Mouse (Mus musculus) midbrain, embryonic 13.5 days (tissue): ENCODE measurements at regions not wholly inside any gene's neighbourhood (a gene's known extent, or its start where the extent isn't known, plus 50 kb on each side); places are given as distances from the start of the nearest gene placed in this dataset.

Experiments used
- ATAC-seq: fragments of 200-750 bp; cut with Nextera tagmentation; 2 replicates; pipeline ENCODE4 v1.8.0; 2017; ENCODE audit warnings: mild to moderate bottlenecking, moderate TSS enrichment, moderate library complexity
- H3K27ac ChIP-seq: fragments of 300-500 bp; sonication (generic); 2 replicates; pipeline ENCODE4 v1.5.1; 2015; ENCODE audit warnings: inconsistent platforms, mild to moderate bottlenecking, moderate library complexity
- H3K27me3 ChIP-seq: fragments of 300-500 bp; sonication (generic); 2 replicates; pipeline ENCODE4 v1.6.1; 2015; ENCODE audit warnings: mild to moderate bottlenecking, inconsistent platforms
- H3K36me3 ChIP-seq: fragments of 300-500 bp; sonication (generic); 2 replicates; pipeline ENCODE4 v1.6.1; 2015; ENCODE audit warnings: mild to moderate bottlenecking, inconsistent platforms
- H3K4me1 ChIP-seq: fragments of 300-500 bp; sonication (generic); replicated peaks from 2 replicates; pipeline ENCODE4 v1.6.1; 2015; ENCODE audit warnings: inconsistent platforms
- H3K4me2 ChIP-seq: fragments of 300-500 bp; sonication (generic); replicated peaks from 2 replicates; pipeline ENCODE4 v1.6.1; 2015; ENCODE audit warnings: moderate library complexity, mild to moderate bottlenecking, inconsistent platforms
- H3K4me3 ChIP-seq: fragments of 300-500 bp; sonication (generic); replicated peaks from 2 replicates; pipeline ENCODE4 v1.5.1; 2015; ENCODE audit warnings: mild to moderate bottlenecking, inconsistent platforms
- H3K9ac ChIP-seq: fragments of 300-500 bp; sonication (generic); replicated peaks from 2 replicates; pipeline ENCODE4 v1.6.1; 2015; ENCODE audit warnings: mild to moderate bottlenecking, inconsistent platforms
- H3K9me3 ChIP-seq: fragments of 300-500 bp; sonication (generic); 2 replicates; pipeline ENCODE4 v1.6.1; 2016; ENCODE audit warnings: mild to moderate bottlenecking, inconsistent platforms
- WGBS: fragments of 180-500 bp; shearing (Covaris S2); methylation state at CpG from one replicate; pipeline ENCODE4 v1.1.7; 2015; 5-methylcytosine and 5-hydroxymethylcytosine counted together

GRCm38 (mm10) chr8:35915878-35916518 is 150.4 kb downstream of the Gm19410 start:
- Histone ChIP-seq H3K36me3 (no peaks in the 10 kb centered on the region), H3K4me1 (peaks cover 6% of the 10 kb centered on the region; the same call in 1 of the 2 replicates), H3K4me2 (no peak overlapping the region), H3K9me3 (no peaks in the 10 kb centered on the region), H3K27ac (no peak overlapping the region), H3K27me3 (no peaks in the 10 kb centered on the region), H3K4me3 (no peak overlapping the region), H3K9ac (no peak overlapping the region)
- ATAC-seq: no peak
- 92% methylated on average over 10 of the region's 10 CpGs for WGBS

GRCm38 (mm10) chr8:35917573-35917972 is 152.0 kb downstream of the Gm19410 start:
- no peak overlapping the region for H3K4me3 ChIP-seq
- no peak overlapping the region for H3K27ac ChIP-seq
- no peak for ATAC-seq
- no peaks in the 10 kb centered on the region for H3K27me3 ChIP-seq
- H3K36me3 ChIP-seq: no peaks in the 10 kb centered on the region
- 76% methylated on average over 3 of the region's 3 CpGs for WGBS
- no peak overlapping the region for H3K9ac ChIP-seq
- no peaks in the 10 kb centered on the region for H3K9me3 ChIP-seq
- no peak overlapping the region for H3K4me2 ChIP-seq
- peaks cover 6% of the 10 kb centered on the region; the same call in 1 of the 2 replicates for H3K4me1 ChIP-seq

GRCm38 (mm10) chr8:35919451-35919850 is 153.9 kb downstream of the Gm19410 start:
- Histone ChIP-seq H3K9ac (no peak overlapping the region), H3K36me3 (no peaks in the 10 kb centered on the region), H3K4me1 (peaks cover 6% of the 10 kb centered on the region; the same call in 1 of the 2 replicates), H3K4me3 (no peak overlapping the region), H3K27me3 (no peaks in the 10 kb centered on the region), H3K27ac (no peak overlapping the region), H3K4me2 (no peak overlapping the region), H3K9me3 (no peaks in the 10 kb centered on the region)
- WGBS: 86% methylated on average over 6 of the region's 6 CpGs
- ATAC-seq: no peak

- H3K9ac ChIP-seq: no peak overlapping the region
- H3K4me1 ChIP-seq: peaks cover 6% of the 10 kb centered on the region; the same call in 1 of the 2 replicates
- ATAC-seq: 0 out of 2 replicates have a peak, but pooled peaks have one; percentile 30
- H3K36me3 ChIP-seq: no peaks in the 10 kb centered on the region
- no peak overlapping the region for H3K4me2 ChIP-seq
- no peak overlapping the region for H3K27ac ChIP-seq
- no peak overlapping the region for H3K4me3 ChIP-seq
- no peaks in the 10 kb centered on the region for H3K9me3 ChIP-seq
- H3K27me3 ChIP-seq: no peaks in the 10 kb centered on the region
- 42% methylated on average over 8 of the region's 8 CpGs for WGBS
These were observed 154.5 kb downstream of the Gm19410 start for GRCm38 (mm10) chr8:35919859-35920675.

GRCm38 (mm10) chr8:35924026-35924425 is 158.4 kb downstream of the Gm19410 start:
- Histone ChIP-seq H3K4me3 (no peak overlapping the region), H3K27ac (no peak overlapping the region), H3K4me2 (no peak overlapping the region), H3K9ac (no peak overlapping the region), H3K9me3 (no peaks in the 10 kb centered on the region), H3K4me1 (peaks cover 6% of the 10 kb centered on the region; the same call in 1 of the 2 replicates), H3K36me3 (no peaks in the 10 kb centered on the region), H3K27me3 (no peaks in the 10 kb centered on the region)
- no peak for ATAC-seq
- WGBS: 83% methylated on average over 1 of the region's 1 CpGs

- no peak for ATAC-seq
- no peaks in the 10 kb centered on the region for H3K27me3 ChIP-seq
- H3K9ac ChIP-seq: no peak overlapping the region
- no peak overlapping the region for H3K4me3 ChIP-seq
- H3K9me3 ChIP-seq: 0 out of 2 replicates have a peak, but pooled peaks cover 3% of the 10 kb centered on the region
- no peak overlapping the region for H3K4me2 ChIP-seq
- no peaks in the 10 kb centered on the region for H3K36me3 ChIP-seq
- WGBS: 85% methylated on average over 5 of the region's 5 CpGs
- no peaks in the 10 kb centered on the region for H3K4me1 ChIP-seq
- H3K27ac ChIP-seq: no peak overlapping the region
These were observed 161.8 kb downstream of the Gm19410 start for GRCm38 (mm10) chr8:35927408-35927871.

GRCm38 (mm10) chr8:35930291-35930690 is 164.7 kb downstream of the Gm19410 start:
- ATAC-seq: no peak
- Histone ChIP-seq H3K4me3 (no peak overlapping the region), H3K27ac (no peak overlapping the region), H3K36me3 (no peaks in the 10 kb centered on the region), H3K27me3 (no peaks in the 10 kb centered on the region), H3K9ac (no peak overlapping the region), H3K4me2 (no peak overlapping the region), H3K9me3 (0 out of 2 replicates have a peak, but pooled peaks cover 3% of the 10 kb centered on the region), H3K4me1 (peaks cover 15% of the 10 kb centered on the region)
- WGBS: 63% methylated on average over 4 of the region's 4 CpGs

GRCm38 (mm10) chr8:35933186-35934114 is 167.9 kb downstream of the Gm19410 start:
- peak; percentile 99 for ATAC-seq
- Histone ChIP-seq H3K36me3 (no peaks in the 10 kb centered on the region), H3K27ac (peak overlapping the region; percentile 81), H3K9ac (no peak overlapping the region), H3K27me3 (no peaks in the 10 kb centered on the region), H3K4me2 (0 out of 2 replicates have a peak overlapping the region, but pooled peaks have one; percentile 3), H3K9me3 (0 out of 2 replicates have a peak, but pooled peaks cover 3% of the 10 kb centered on the region), H3K4me3 (no peak overlapping the region), H3K4me1 (peaks cover 15% of the 10 kb centered on the region)
- 21% methylated on average over 13 of the region's 13 CpGs for WGBS

GRCm38 (mm10) chr8:35934115-35934607 is 168.6 kb downstream of the Gm19410 start:
- no peaks in the 10 kb centered on the region for H3K27me3 ChIP-seq
- 48% methylated on average over 7 of the region's 7 CpGs for WGBS
- peaks cover 15% of the 10 kb centered on the region for H3K4me1 ChIP-seq

GRCm38 (mm10) chr8:35935034-35935433 is 169.4 kb downstream of the Gm19410 start:
- H3K27ac ChIP-seq: no peak overlapping the region
- WGBS: 98% methylated on average over 1 of the region's 1 CpGs
- ATAC-seq: no peak

More at GRCm38 (mm10) chr8:35934115-35934607, 168.6 kb downstream of the Gm19410 start:
- Histone ChIP-seq H3K36me3 (no peaks in the 10 kb centered on the region), H3K4me3 (no peak overlapping the region), H3K4me2 (0 out of 2 replicates have a peak overlapping the region, but pooled peaks have one; percentile 3), H3K9me3 (0 out of 2 replicates have a peak, but pooled peaks cover 3% of the 10 kb centered on the region), H3K9ac (no peak overlapping the region), H3K27ac (peak overlapping the region; percentile 81)
- peak; percentile 51 for ATAC-seq

GRCm38 (mm10) chr8:35939199-35939598 is 173.6 kb downstream of the Gm19410 start:
- Histone ChIP-seq H3K4me2 (no peak overlapping the region), H3K9ac (no peak overlapping the region), H3K27ac (no peak overlapping the region), H3K36me3 (no peaks in the 10 kb centered on the region), H3K4me3 (no peak overlapping the region), H3K27me3 (no peaks in the 10 kb centered on the region), H3K4me1 (peaks cover under 1% of the 10 kb centered on the region; the same call in 1 of the 2 replicates), H3K9me3 (no peaks in the 10 kb centered on the region)
- 91% methylated on average over 9 of the region's 9 CpGs for WGBS
- no peak for ATAC-seq

More at GRCm38 (mm10) chr8:35935034-35935433, 169.4 kb downstream of the Gm19410 start:
- no peaks in the 10 kb centered on the region for H3K9me3 ChIP-seq
- H3K4me1 ChIP-seq: peaks cover 15% of the 10 kb centered on the region
- H3K4me3 ChIP-seq: no peak overlapping the region
- no peak overlapping the region for H3K9ac ChIP-seq
- no peaks in the 10 kb centered on the region for H3K36me3 ChIP-seq
- H3K4me2 ChIP-seq: no peak overlapping the region
- no peaks in the 10 kb centered on the region for H3K27me3 ChIP-seq
